Mouse (Mus musculus): Measurements from ENCODE around the gene Gpx7. TPM values are rescaled to one million over a fixed set of nuclear protein-coding genes. Genes with fewer than 3 reads are reported as not detected.
"Not testable (repeated sequence)": the region's sequence is repeated elsewhere in the genome, so short reads cannot be mapped to it uniquely, and the experiment has no call there.

The Gpx7 gene
- total RNA-seq, 2 experiments from 2014 or later = 0.46 to 4.2 TPM

DNA sequence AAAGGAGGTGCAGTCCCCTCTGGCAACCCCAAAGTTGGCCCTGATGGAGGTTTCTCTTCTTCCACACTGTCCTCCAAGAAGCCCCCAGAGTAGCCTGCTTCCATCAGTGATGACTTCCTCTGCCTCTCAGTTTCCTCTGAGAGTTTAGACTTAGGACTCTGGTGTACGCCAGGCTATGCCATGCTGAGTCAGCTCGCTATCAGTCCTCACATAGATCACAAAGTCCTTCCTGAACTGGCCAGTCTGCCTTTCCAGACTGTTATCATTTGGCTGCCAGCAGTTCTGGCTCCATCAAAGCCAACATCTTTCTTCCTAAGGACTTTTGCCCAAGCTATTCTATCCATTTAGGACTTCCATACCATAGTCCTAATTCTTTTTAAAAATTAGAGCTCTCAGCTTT, 14.2 kb downstream of the Gpx7 start:
- ATAC-seq (replicated peaks; ENCODE audit: poor library complexity, severe bottlenecking) = no peak

GRCm38 (mm10) chr4:108391124-108391523, 15.6 kb downstream of the Gpx7 start:
- no peak for ATAC-seq (replicated peaks; ENCODE audit: poor library complexity, severe bottlenecking)

GRCm38 (mm10) chr4:108388741-108389140, 18.0 kb downstream of the Gpx7 start:
- no peak for ATAC-seq (replicated peaks; ENCODE audit: poor library complexity, severe bottlenecking)

GRCm38 (mm10) chr4:108387681-108388253, 19.0 kb downstream of the Gpx7 start:
- ATAC-seq (replicated peaks; ENCODE audit: poor library complexity, severe bottlenecking) = peak; percentile 59

GRCm38 (mm10) chr4:108387106-108387505, 19.7 kb downstream of the Gpx7 start:
- ATAC-seq (replicated peaks; ENCODE audit: poor library complexity, severe bottlenecking) = no peak

- no peak for ATAC-seq (replicated peaks; ENCODE audit: poor library complexity, severe bottlenecking)
Measured at GRCm38 (mm10) chr4:108386087-108386486, 20.7 kb downstream of the Gpx7 start.

DNA sequence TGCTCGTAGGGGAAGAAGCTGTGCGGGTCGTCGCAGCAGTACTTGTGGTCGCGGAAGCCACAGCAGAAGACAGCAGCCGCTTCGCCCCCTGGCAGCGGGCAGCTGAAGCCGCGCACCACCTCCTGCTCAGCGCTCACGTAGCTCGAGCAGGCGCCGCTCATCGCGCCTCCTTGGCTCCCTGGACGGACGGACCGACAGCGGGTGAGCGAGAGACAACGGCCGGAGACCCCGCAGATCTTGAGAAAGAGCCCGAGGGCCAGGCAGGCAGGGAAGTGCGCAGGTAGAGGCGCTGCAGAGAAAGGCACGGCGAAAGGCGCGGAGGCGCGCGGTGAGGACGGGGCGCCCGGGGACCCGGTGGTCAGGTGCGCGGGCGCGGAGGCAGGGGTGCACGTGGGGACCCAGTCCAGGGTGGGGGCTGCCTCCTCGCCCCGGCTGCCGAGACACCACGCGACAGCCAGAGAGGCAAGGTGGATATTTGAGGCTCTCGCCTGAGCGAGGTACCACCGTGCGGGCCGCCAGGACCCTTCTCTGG, 23.5 kb downstream of the Gpx7 start, which contains the start of gene Shisal2a:
Shisal2a (minus strand) TSS at position 167 of the 532 bp plus-strand sequence.
- ATAC-seq (replicated peaks; ENCODE audit: poor library complexity, severe bottlenecking) = peak; percentile 36

DNA sequence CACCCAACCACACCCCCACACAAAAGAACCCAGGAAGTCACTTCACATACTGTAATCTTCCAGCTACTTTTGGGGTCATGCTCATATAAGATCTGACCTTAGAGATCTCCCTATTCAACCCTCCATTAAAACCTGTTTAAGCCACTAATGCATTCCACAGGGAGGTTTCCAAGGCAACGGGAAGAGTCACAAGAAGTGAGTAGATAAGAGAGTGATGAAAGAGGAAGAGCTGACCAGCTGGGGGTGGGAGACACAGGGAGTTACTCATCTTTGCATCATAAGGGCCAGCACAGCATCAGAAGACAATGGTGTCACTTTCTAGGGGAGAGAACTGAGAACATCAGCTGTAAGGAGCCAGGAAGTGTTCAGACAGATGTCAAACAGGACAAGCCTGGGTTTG, 26.6 kb downstream of the Gpx7 start:
- ATAC-seq (replicated peaks; ENCODE audit: poor library complexity, severe bottlenecking) = peak; percentile 87

DNA sequence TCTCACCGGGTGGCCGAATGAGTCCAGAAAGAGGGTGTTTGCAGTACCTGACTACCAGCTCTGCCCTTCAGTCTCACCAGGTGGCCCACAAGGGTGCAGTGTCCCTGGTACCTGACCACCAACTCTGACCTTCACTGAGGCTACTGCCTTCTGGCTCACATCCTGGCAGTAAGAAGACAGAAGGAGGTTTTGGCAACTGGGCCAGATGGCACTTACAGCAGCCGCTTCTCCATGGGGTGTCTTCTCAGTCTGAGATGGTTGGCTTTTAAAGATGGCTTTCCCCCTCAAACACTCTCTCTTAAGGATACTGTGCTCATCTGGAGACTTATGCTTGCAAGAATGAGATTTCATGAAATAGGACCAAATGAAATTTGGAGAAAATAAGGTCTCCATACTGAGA, 27.3 kb downstream of the Gpx7 start:
- ATAC-seq (replicated peaks; ENCODE audit: poor library complexity, severe bottlenecking) = no peak

- ATAC-seq (replicated peaks; ENCODE audit: poor library complexity, severe bottlenecking) = no peak
Measured at GRCm38 (mm10) chr4:108372166-108372565, 34.6 kb downstream of the Gpx7 start.

- peak; percentile 76 for ATAC-seq (replicated peaks; ENCODE audit: poor library complexity, severe bottlenecking)
Measured at GRCm38 (mm10) chr4:108371421-108371820, 35.3 kb downstream of the Gpx7 start.

DNA sequence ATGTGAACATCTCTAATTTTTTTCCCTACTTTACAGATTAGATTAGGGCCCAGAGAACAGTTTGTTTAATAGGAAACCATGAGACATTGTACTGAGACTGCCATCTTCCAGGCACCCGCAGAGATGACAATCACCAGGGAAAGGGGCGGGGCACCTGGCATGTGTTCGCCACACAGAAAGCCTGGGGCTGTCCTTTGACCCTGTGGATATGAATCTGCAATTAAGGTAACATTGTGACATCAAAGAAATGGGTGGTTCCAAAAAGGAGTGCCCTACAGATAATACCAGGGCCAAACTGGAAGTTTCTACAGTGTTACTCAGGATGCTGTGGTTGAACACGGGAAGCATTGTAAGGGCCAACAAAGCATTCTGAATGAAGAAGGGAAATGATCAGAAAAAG, 36.4 kb downstream of the Gpx7 start:
- peak; percentile 78 for ATAC-seq (replicated peaks; ENCODE audit: poor library complexity, severe bottlenecking)

GRCm38 (mm10) chr4:108369254-108369653, 37.5 kb downstream of the Gpx7 start:
- peak; percentile 74 for ATAC-seq (replicated peaks; ENCODE audit: poor library complexity, severe bottlenecking)

GRCm38 (mm10) chr4:108364111-108364476, 42.7 kb downstream of the Gpx7 start:
- ATAC-seq (replicated peaks; ENCODE audit: poor library complexity, severe bottlenecking) = no peak

DNA sequence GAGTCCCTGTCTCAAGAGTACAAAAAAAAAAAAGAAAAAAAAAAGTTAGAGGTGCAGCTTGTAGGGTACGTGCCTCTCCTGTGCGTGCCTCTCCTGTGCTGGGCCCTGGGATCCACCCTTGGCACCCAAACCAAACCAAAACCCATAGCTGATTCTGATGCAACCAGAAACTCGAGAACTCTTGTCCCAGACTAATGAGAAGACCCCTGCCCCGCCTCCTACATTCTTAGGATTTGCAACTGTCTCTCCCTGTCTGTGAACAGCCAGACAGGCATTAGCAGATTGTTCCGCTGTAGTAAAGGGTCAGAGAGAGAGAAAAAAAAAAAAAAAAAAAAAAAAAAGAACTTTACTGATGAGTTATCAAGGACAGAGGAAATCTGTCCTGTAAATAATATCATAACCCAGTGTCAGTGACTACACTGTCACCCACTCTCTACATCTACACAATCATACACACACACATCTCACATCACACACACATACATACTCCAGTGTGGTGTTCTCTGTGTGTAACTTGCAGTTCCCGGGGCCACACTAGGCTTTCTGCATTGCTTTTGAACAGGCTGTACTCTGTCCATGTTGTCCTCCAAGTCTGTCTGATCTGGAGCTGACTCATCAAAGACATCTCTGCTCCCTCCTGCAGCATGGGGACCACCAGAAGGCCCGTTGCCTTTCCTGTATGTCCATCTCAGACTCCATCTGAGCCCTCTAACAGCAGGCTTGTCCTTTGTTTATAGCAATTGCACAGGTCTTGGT, 43.2 kb downstream of the Gpx7 start:
- no peak for ATAC-seq (replicated peaks; ENCODE audit: poor library complexity, severe bottlenecking)

GRCm38 (mm10) chr4:108362321-108363261, 44.2 kb downstream of the Gpx7 start:
- ATAC-seq (replicated peaks; ENCODE audit: poor library complexity, severe bottlenecking) = no peak

DNA sequence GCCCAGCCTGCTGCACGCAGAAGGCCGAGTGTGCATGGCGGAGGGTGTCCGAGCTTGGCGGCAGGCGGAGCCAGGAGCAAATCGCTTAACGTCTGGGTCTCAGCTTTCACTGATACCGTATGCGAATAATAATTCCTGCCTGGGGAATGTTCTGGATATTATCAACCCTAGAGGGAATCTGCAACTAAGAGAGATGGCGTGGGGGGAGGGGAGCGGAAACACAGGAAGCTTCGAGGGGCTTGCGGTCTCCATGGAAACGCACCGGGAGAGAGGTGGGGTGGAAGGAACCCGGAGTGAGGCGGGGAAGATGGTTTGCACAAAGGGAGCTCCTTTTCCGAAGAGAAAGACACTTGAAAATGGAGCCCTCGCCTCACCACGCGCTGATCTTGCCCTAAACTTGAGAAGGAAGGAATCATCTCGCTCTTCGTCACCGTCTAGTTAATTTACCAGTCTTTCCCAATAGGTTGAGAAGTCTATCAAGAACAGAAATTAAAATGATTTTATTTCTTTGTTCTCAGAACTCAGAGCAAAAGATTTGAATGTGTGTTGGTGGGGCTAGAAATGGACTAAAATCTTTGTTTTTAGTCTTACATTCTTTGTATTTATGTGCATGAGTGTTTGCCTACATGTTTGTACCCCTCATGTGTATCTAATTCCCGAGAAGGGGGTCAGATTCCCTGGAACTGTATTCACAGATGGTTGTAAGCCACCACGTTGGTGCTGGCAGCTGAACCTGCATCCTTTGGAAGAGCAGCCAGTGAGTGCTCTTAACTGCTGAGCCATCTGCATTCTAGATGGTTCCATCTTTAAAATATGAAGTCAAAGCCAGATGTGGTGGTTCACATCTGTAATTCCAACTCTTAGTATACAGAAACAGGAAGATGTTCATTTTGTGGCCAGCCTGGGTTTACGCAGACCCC, 46.4 kb downstream of the Gpx7 start:
- ATAC-seq (replicated peaks; ENCODE audit: poor library complexity, severe bottlenecking) = peak; percentile 40

DNA sequence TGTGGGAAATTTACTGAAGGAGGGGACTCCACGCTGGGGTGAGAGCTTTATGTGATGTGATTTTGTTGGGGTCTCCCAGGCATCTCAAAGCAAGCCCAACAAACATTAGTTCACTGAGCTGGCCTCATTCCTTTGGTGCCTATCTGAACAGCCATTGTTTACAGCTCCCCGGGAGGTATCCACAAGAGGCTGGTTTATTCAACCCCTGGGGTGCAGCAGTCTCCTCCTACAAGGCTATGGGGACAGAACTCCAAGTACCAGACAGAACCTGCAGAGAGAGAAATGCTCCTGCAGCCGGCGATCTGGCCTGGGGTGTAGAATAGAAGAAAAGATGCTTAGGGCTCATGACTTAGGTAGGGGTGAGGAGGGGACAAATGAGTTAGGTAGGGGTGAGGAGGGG, 48.3 kb downstream of the Gpx7 start:
- ATAC-seq (replicated peaks; ENCODE audit: poor library complexity, severe bottlenecking) = no peak

DNA sequence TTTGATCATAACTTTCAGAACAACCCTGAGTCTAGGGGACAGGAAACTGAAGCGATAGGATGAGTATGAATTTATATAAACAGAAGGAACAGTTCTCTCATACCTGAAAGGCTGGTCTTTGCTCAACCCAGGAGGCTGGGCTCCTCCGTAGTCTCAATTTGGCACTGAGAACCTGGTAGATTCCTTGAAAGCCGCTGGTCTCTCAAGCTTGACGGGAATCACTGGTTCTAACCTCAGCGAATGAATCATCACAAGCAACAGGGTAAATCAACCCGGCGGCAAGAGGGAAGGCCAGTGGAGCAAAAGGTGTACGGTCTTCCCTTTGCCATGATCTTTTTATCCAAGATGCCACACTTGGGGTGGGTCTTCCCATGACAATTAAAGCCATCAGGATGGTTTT, 49.3 kb downstream of the Gpx7 start:
- ATAC-seq (replicated peaks; ENCODE audit: poor library complexity, severe bottlenecking) = no peak

DNA sequence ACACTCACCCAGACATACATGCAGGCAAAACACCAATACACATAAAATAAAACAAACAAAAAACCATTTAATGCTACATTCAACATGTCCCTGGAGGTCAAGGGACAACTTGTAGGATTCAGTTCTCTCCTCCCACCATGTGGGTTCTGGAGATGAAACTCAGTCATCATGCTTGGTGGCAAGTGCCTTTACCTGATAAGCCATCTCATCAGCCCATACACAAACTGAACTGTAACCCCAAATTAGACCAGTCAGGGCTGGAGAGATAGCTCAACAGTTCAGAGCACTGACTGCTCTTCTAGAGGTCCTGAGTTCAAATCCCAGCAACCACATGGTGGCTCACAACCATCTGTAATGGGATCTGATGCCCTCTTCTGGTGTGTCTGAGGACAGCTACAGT, 53.2 kb downstream of the Gpx7 start:
- ATAC-seq (replicated peaks; ENCODE audit: poor library complexity, severe bottlenecking) = not testable (repeated sequence)

Data from granulocyte monocyte progenitor cell, adult 5-6 weeks (primary cell).